Comparison of ENCODE assay signal across 13 mouse cellular contexts in genomic region chr4:115943669-115944314, GRCm38 (mm10). TPM values are rescaled to one million over a fixed set of nuclear protein-coding genes. Genes with fewer than 3 reads are reported as not detected.
A peak's percentile ranks its signal among the peaks of the same experiment; 100 is the strongest.
DNase-seq lines count a peak whose midpoint lies in the region; ATAC-seq lines count a peak whose summit lies in the region.
"Had no signal": no experiment of that assay in that cellular context is flagged by ENCODE, and none has a peak within 500 bp of the region (broad histone marks: within the 10 kb centered on the region; RNA-seq: fewer than 3 reads in every experiment).

No protein-coding gene starts in this region.

- DNase-seq in intestine, embryonic 14.5 days (ENCODE audit: low spot score): no peak
- no peak for DNase-seq in embryonic facial prominence, embryonic 11.5 days (ENCODE audit: low spot score)
- no peak for DNase-seq in spleen, postnatal 36 days (ENCODE audit: low spot score in 2 of 2)
- DNase-seq in gastrocnemius, adult 18-20 months (ENCODE audit: low spot score): no peak
- DNase-seq: heart, adult 11 months; kidney, postnatal 25 days; right cerebral cortex, postnatal 4 days had no signal

- 0 out of 2 replicates have a peak, but pooled peaks have one; percentile 12 for ATAC-seq in intestine, embryonic 14.5 days (replicated peaks; ENCODE audit: low FRiP score, low TSS enrichment, low read depth)
- no peak for ATAC-seq in intestine, embryonic 16.5 days
- peak; percentile 41; the same call in 1 of the 2 replicates for ATAC-seq in embryonic facial prominence, embryonic 11.5 days (replicated peaks; ENCODE audit: insufficient number of reproducible peaks, low FRiP score, low TSS enrichment, low read depth)
- ATAC-seq in hindbrain, embryonic 13.5 days (ENCODE audit: low FRiP score): peak; percentile 55
- peak; percentile 46; the same call in 1 of the 2 replicates for ATAC-seq in midbrain, embryonic 15.5 days (replicated peaks)
- no peak for ATAC-seq in frontal cortex, adult (ENCODE audit: low TSS enrichment)
- ATAC-seq: liver, embryonic 12.5 days had no signal

- no peaks in the 10 kb centered on the region; the same call in 1 of the 2 replicates for H3K4me1 ChIP-seq in intestine, embryonic 14.5 days (replicated peaks; ENCODE audit: control insufficient read depth, insufficient read depth, low read length)
- peaks cover 5% of the 10 kb centered on the region for H3K4me1 ChIP-seq in intestine, embryonic 16.5 days (ENCODE audit: control insufficient read depth, insufficient read depth, low read length)
- H3K4me1 ChIP-seq in embryonic facial prominence, embryonic 11.5 days (ENCODE audit: control insufficient read depth, insufficient read depth, low read length): peaks cover 3% of the 10 kb centered on the region; the same call in 1 of the 2 replicates
- H3K4me1 ChIP-seq in hindbrain, embryonic 13.5 days (replicated peaks): peaks cover 24% of the 10 kb centered on the region
- peaks cover 21% of the 10 kb centered on the region for H3K4me1 ChIP-seq in midbrain, embryonic 15.5 days

- no peaks in the 10 kb centered on the region for H3K36me3 ChIP-seq in intestine, embryonic 14.5 days (ENCODE audit: control insufficient read depth, insufficient read depth, low read length)
- H3K36me3 ChIP-seq in intestine, embryonic 16.5 days (ENCODE audit: control insufficient read depth, insufficient read depth, low read length): no peaks in the 10 kb centered on the region
- H3K36me3 ChIP-seq in embryonic facial prominence, embryonic 11.5 days (replicated peaks; ENCODE audit: control insufficient read depth, insufficient read depth, low read depth, low read length): no peaks in the 10 kb centered on the region
- no peaks in the 10 kb centered on the region for H3K36me3 ChIP-seq in hindbrain, embryonic 13.5 days
- H3K36me3 ChIP-seq in midbrain, embryonic 15.5 days (replicated peaks): no peaks in the 10 kb centered on the region
- H3K36me3 ChIP-seq: liver, embryonic 12.5 days had no signal

- H3K4me2 ChIP-seq in intestine, embryonic 14.5 days (ENCODE audit: low read length): peak overlapping the region; percentile 22; the same call in 1 of the 2 replicates
- H3K4me2 ChIP-seq in intestine, embryonic 16.5 days (ENCODE audit: low read depth, low read length): no peak overlapping the region
- peak overlapping the region; percentile 40 for H3K4me2 ChIP-seq in embryonic facial prominence, embryonic 11.5 days (ENCODE audit: low read depth, low read length)
- H3K4me2 ChIP-seq in hindbrain, embryonic 13.5 days: peak overlapping the region; percentile 57
- peak overlapping the region; percentile 59 for H3K4me2 ChIP-seq in midbrain, embryonic 15.5 days
- H3K4me2 ChIP-seq: liver, embryonic 12.5 days had no signal

- H3K27ac ChIP-seq in intestine, embryonic 14.5 days (ENCODE audit: low read depth): no peak overlapping the region
- no peak overlapping the region for H3K27ac ChIP-seq in intestine, embryonic 16.5 days (ENCODE audit: low read length)
- H3K27ac ChIP-seq in embryonic facial prominence, embryonic 11.5 days (replicated peaks; ENCODE audit: low read depth, low read length): no peak overlapping the region
- H3K27ac ChIP-seq in hindbrain, embryonic 13.5 days: no peak overlapping the region
- no peak overlapping the region for H3K27ac ChIP-seq in midbrain, embryonic 15.5 days
- H3K27ac ChIP-seq: liver, embryonic 12.5 days had no signal

- peaks cover 95% of the 10 kb centered on the region for H3K27me3 ChIP-seq in intestine, embryonic 14.5 days (replicated peaks; ENCODE audit: control insufficient read depth, insufficient read depth, low read length)
- peaks cover 82% of the 10 kb centered on the region for H3K27me3 ChIP-seq in intestine, embryonic 16.5 days (replicated peaks; ENCODE audit: control insufficient read depth, insufficient read depth, low read length)
- H3K27me3 ChIP-seq in embryonic facial prominence, embryonic 11.5 days (ENCODE audit: control insufficient read depth, insufficient read depth, low read length): peaks cover 83% of the 10 kb centered on the region
- peaks cover 97% of the 10 kb centered on the region for H3K27me3 ChIP-seq in hindbrain, embryonic 13.5 days
- peaks cover 73% of the 10 kb centered on the region for H3K27me3 ChIP-seq in midbrain, embryonic 15.5 days (replicated peaks)

- WGBS in intestine, embryonic 14.5 days: under 1% methylated on average over 39 of the region's 41 CpGs
- 1% methylated on average over 41 of the region's 41 CpGs for WGBS in intestine, embryonic 16.5 days
- WGBS in embryonic facial prominence, embryonic 11.5 days: 1% methylated on average over 40 of the region's 41 CpGs
- WGBS in hindbrain, embryonic 13.5 days: 0% methylated on average over 35 of the region's 41 CpGs
- 2% methylated on average over 39 of the region's 41 CpGs for WGBS in midbrain, embryonic 15.5 days

- no peak overlapping the region for H3K4me3 ChIP-seq in intestine, embryonic 14.5 days (ENCODE audit: low read depth, low read length)
- H3K4me3 ChIP-seq in intestine, embryonic 16.5 days (ENCODE audit: low read length): no peak overlapping the region
- H3K4me3 ChIP-seq in embryonic facial prominence, embryonic 11.5 days (ENCODE audit: low read depth, low read length): peak overlapping the region; percentile 14; the same call in 1 of the 2 replicates
- peak overlapping the region; percentile 33 for H3K4me3 ChIP-seq in hindbrain, embryonic 13.5 days
- peak overlapping the region; percentile 35 for H3K4me3 ChIP-seq in midbrain, embryonic 15.5 days
- H3K4me3 ChIP-seq: liver, embryonic 12.5 days had no signal

- H3K9ac ChIP-seq in intestine, embryonic 14.5 days (ENCODE audit: low read length): no peak overlapping the region
- no peak overlapping the region for H3K9ac ChIP-seq in intestine, embryonic 16.5 days (ENCODE audit: low read depth, low read length)
- H3K9ac ChIP-seq in embryonic facial prominence, embryonic 11.5 days (replicated peaks; ENCODE audit: low read length): 0 out of 2 replicates have a peak overlapping the region, but pooled peaks have one; percentile 13
- H3K9ac ChIP-seq in hindbrain, embryonic 13.5 days: peak overlapping the region; percentile 59; the same call in 1 of the 2 replicates
- 0 out of 2 replicates have a peak overlapping the region, but pooled peaks have one; percentile 6 for H3K9ac ChIP-seq in midbrain, embryonic 15.5 days
- H3K9ac ChIP-seq: liver, embryonic 12.5 days had no signal

- H3K9me3 ChIP-seq in intestine, embryonic 14.5 days (ENCODE audit: control insufficient read depth, low read length): no peaks in the 10 kb centered on the region
- no peaks in the 10 kb centered on the region for H3K9me3 ChIP-seq in intestine, embryonic 16.5 days (ENCODE audit: control insufficient read depth, low read length)
- no peaks in the 10 kb centered on the region for H3K9me3 ChIP-seq in embryonic facial prominence, embryonic 11.5 days (replicated peaks; ENCODE audit: control insufficient read depth, low read length)
- no peaks in the 10 kb centered on the region for H3K9me3 ChIP-seq in hindbrain, embryonic 13.5 days
- H3K9me3 ChIP-seq in midbrain, embryonic 15.5 days: no peaks in the 10 kb centered on the region
- H3K9me3 ChIP-seq: liver, embryonic 12.5 days had no signal

RNA-seq across cellular contexts. Expression of gene Dmbx1, which starts 4.1 kb away (rescaled TPM):
- polyA plus RNA-seq in intestine, embryonic 14.5 days (2014; fragmentation: Nextera tagmentation; extraction: Ambion mirVana): 0.07 TPM in 1 of 2 replicates, not detected in the other
- not detected in 2 replicates for polyA plus RNA-seq in intestine, embryonic 16.5 days (2015; fragmentation: Nextera tagmentation; extraction: Ambion mirVana)
- 1.0 and 1.4 TPM in 2 replicates for polyA plus RNA-seq in embryonic facial prominence, embryonic 11.5 days (2014; fragmentation: Nextera tagmentation; extraction: Ambion mirVana)
- polyA plus RNA-seq in hindbrain, embryonic 13.5 days (2015; fragmentation: Nextera tagmentation; extraction: Ambion mirVana): 12.7 and 14.3 TPM in 2 replicates
- 10.9 and 12.7 TPM in 2 replicates for polyA plus RNA-seq in midbrain, embryonic 15.5 days (2015; fragmentation: Nextera tagmentation; extraction: Ambion mirVana)
- not detected for total RNA-seq in gastrocnemius, adult 18-20 months (2021)
- polyA plus RNA-seq: liver, embryonic 12.5 days had no signal

RNA-seq across cellular contexts. Expression of gene 6430628N08Rik, which starts 53.3 kb away (rescaled TPM):
- not detected in 2 replicates for polyA plus RNA-seq in intestine, embryonic 14.5 days (2014; fragmentation: Nextera tagmentation; extraction: Ambion mirVana)
- not detected in 2 replicates for polyA plus RNA-seq in intestine, embryonic 16.5 days (2015; fragmentation: Nextera tagmentation; extraction: Ambion mirVana)
- not detected in 2 replicates for polyA plus RNA-seq in embryonic facial prominence, embryonic 11.5 days (2014; fragmentation: Nextera tagmentation; extraction: Ambion mirVana)
- 0.12 and 0.30 TPM in 2 replicates for polyA plus RNA-seq in hindbrain, embryonic 13.5 days (2015; fragmentation: Nextera tagmentation; extraction: Ambion mirVana)
- 0.27 and 0.28 TPM in 2 replicates for polyA plus RNA-seq in midbrain, embryonic 15.5 days (2015; fragmentation: Nextera tagmentation; extraction: Ambion mirVana)
- not detected for total RNA-seq in gastrocnemius, adult 18-20 months (2021)
- polyA plus RNA-seq: C2C12; liver, embryonic 12.5 days had no signal

RNA-seq across cellular contexts. Expression of gene Kncn, which starts 59.6 kb away (rescaled TPM):
- not detected in 2 replicates for polyA plus RNA-seq in intestine, embryonic 14.5 days (2014; fragmentation: Nextera tagmentation; extraction: Ambion mirVana)
- not detected in 2 replicates for polyA plus RNA-seq in intestine, embryonic 16.5 days (2015; fragmentation: Nextera tagmentation; extraction: Ambion mirVana)
- polyA plus RNA-seq in embryonic facial prominence, embryonic 11.5 days (2014; fragmentation: Nextera tagmentation; extraction: Ambion mirVana): not detected in 2 replicates
- not detected in 2 replicates for polyA plus RNA-seq in hindbrain, embryonic 13.5 days (2015; fragmentation: Nextera tagmentation; extraction: Ambion mirVana)
- 0.17 TPM in 1 of 2 replicates, not detected in the other for polyA plus RNA-seq in midbrain, embryonic 15.5 days (2015; fragmentation: Nextera tagmentation; extraction: Ambion mirVana)
- total RNA-seq in gastrocnemius, adult 18-20 months (2021): not detected
- polyA plus RNA-seq: C2C12; liver, embryonic 12.5 days had no signal

Comparison
In these comparisons a context has a peak if more than half of its experiments do, and no peak if none do; other contexts are left out.
1. ATAC-seq: peak in intestine, embryonic 14.5 days (single experiment), embryonic facial prominence, embryonic 11.5 days (single experiment), hindbrain, embryonic 13.5 days (single experiment) and midbrain, embryonic 15.5 days (single experiment); none in intestine, embryonic 16.5 days (single experiment) and frontal cortex, adult (single experiment).
2. H3K4me3 ChIP-seq: peak in embryonic facial prominence, embryonic 11.5 days (single experiment), hindbrain, embryonic 13.5 days (single experiment) and midbrain, embryonic 15.5 days (single experiment); none in intestine, embryonic 14.5 days (single experiment) and intestine, embryonic 16.5 days (single experiment).
3. H3K9ac ChIP-seq: peak in embryonic facial prominence, embryonic 11.5 days (single experiment), hindbrain, embryonic 13.5 days (single experiment) and midbrain, embryonic 15.5 days (single experiment); none in intestine, embryonic 14.5 days (single experiment) and intestine, embryonic 16.5 days (single experiment).